Mouse (Mus musculus) spleen, postnatal 0 days (tissue): Measurements from ENCODE around the gene Smarcc1. TPM values are rescaled to one million over a fixed set of nuclear protein-coding genes. Genes with fewer than 3 reads are reported as not detected.

Experiments
- polyA plus RNA-seq: library from polyadenylated mRNA; unstranded; fragments of >200 nt; fragmentation: Nextera tagmentation; extraction: Ambion mirVana; gene quantifications from 2 replicates; pipeline ENCODE4 v1.2.1, GENCODE M21; 2015

Gene Smarcc1
- polyA plus RNA-seq, result 41.5 and 42.0 TPM in 2 replicates

DNA sequence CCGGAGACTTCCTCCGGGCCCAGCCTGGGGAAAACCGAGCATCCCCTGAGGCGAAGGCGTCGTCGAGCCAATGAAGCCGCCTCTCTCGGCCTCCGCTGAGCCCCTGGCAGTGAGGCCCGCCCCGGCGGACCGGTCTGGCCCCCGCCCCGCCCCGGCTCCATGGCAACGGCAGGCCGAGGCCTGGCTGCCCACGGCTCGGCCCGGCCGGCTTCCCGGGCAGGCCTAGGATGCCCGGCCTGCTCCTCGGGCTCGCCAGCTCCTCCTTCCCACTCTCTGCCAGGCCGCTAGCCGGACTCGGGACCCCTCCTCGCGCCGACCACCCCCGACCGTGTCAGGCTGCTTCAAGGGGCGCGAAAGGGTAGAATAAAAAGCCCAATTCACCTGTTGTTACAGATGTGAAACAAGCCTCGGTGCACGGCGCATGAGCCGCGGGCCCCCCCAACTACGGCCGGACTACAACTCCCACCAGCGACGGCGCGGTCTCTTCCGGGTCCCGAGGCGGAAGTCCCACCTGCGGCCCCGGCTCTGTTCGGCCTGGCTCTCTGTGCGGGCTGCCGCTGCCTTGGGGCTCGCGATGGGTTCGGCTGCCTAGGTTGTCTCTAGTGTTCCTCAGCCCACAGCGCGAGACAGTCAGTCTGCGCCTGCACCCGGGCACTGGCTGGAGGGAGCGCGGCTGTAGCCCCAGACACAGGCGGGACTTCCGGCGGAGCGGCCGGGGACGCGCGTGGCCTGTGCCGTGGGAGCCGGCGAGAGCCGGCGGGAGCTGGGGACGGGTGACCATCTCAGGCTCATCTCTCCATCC is at the start of gene Smarcc1:
Gene Smarcc1, plus strand, starts transcription at position 732 of the 802 bp plus-strand sequence.

DNA sequence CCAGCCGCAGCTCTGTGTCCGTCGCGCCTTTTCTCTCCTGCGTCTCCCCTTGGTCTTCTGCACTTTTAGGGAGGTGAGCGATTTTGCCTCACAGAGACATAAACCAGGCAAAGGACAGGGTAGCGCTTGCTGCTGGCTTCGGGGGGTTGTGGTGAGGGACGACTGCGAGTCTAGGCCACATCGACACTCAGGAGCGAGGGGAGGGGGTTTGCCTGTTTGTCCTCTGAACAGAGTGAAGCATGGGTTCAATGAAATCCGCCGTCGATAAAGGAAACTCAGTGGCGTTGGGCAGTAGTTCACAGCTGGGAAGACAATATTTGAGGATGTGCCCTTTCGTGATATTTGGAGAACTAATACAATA is 251 bp downstream of the Smarcc1 start, which contains the start of gene Dhx30:
Gene Dhx30, minus strand, starts transcription at position 52 of the 361 bp plus-strand sequence.

DNA sequence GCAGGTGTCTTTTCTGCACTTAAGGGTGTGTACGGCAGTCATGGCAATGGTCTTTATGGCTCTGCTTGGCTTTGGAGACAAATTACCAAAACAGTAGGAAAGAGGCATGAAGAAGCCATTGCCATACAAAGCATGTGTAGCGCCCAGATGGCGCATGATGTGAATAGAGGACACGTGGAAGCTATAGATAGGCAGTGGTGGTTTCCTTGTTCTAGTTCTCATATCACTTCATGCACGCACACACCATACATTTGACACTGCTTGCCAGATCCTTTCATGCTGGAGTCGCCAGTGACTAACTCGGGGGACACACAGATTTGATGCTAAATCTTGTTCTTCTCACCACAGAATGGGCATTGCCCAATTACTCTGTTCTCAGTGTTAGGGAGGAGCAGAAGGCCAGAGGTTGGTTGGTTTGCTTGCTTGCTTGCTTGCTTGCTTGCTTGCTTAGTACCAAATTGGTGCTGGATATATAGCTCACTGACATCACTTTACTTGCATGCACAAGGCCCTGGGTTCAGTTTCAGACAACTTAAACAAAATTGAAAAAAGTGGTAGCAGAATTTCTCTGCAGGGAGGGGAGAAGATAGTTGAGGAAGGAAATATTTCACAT is 125.8 kb downstream of the Smarcc1 start, which contains the start of gene Cspg5:
Gene Cspg5, plus strand, starts transcription at position 563 of the 613 bp plus-strand sequence.

Other genes with a start within 250 kb of the Smarcc1 start
- gene Cdc25a, start 242.1 kb upstream of the Smarcc1 start, polyA plus RNA-seq, result 18.3 and 18.7 TPM in 2 replicates
- 14.4 and 17.3 TPM in 2 replicates for gene Map4, start 186.2 kb upstream of the Smarcc1 start, polyA plus RNA-seq
- gene Dhx30, start 122 bp downstream of the Smarcc1 start, polyA plus RNA-seq, result 52.8 and 56.0 TPM in 2 replicates
- gene Cspg5, start 126.1 kb downstream of the Smarcc1 start, polyA plus RNA-seq, result 0.48 and 0.72 TPM in 2 replicates
- 9.9 and 11.5 TPM in 2 replicates for gene Elp6, start 187.5 kb downstream of the Smarcc1 start, polyA plus RNA-seq
- 14.5 and 19.0 TPM in 2 replicates for gene Scap, start 215.6 kb downstream of the Smarcc1 start, polyA plus RNA-seq